Mouse (Mus musculus): ENCODE measurements around the gene Eipr1. TPM values are rescaled to one million over a fixed set of nuclear protein-coding genes. Genes with fewer than 3 reads are reported as not detected.

The Eipr1 gene
- polyA plus RNA-seq, 1 experiment from 2014 or later: 33.4 TPM

- Histone ChIP-seq H3K36me3 (ENCODE audit: control insufficient read depth, insufficient read depth, low read length) (no peaks in the 10 kb centered on the region), H3K9me3 (ENCODE audit: control insufficient read depth, low read length) (no peaks in the 10 kb centered on the region; the same call in 1 of the 2 replicates), H3K27me3 (ENCODE audit: control insufficient read depth, insufficient read depth, low read length) (no peaks in the 10 kb centered on the region), H3K4me1 (ENCODE audit: control insufficient read depth, insufficient read depth, low read length) (no peaks in the 10 kb centered on the region), H3K4me2 (replicated peaks; ENCODE audit: low read depth, low read length) (no peak overlapping the region), H3K9ac (ENCODE audit: low read depth, low read length) (no peak overlapping the region), H3K27ac (ENCODE audit: low read depth, low read length) (no peak overlapping the region), H3K4me3 (ENCODE audit: low read length) (no peak overlapping the region)
- ATAC-seq (ENCODE audit: low FRiP score, low TSS enrichment): no peak
- WGBS: 76% methylated on average over 5 of the region's 5 CpGs
These were observed 89.6 kb downstream of the Eipr1 start for GRCm38 (mm10) chr12:28841179-28841698.

- H3K4me2 ChIP-seq (replicated peaks; ENCODE audit: low read depth, low read length): no peak overlapping the region
- no peaks in the 10 kb centered on the region for H3K4me1 ChIP-seq (ENCODE audit: control insufficient read depth, insufficient read depth, low read length)
- 72% methylated on average over 8 of the region's 8 CpGs for WGBS
- H3K27ac ChIP-seq (ENCODE audit: low read depth, low read length): no peak overlapping the region
- no peaks in the 10 kb centered on the region; the same call in 1 of the 2 replicates for H3K9me3 ChIP-seq (ENCODE audit: control insufficient read depth, low read length)
- no peak overlapping the region for H3K4me3 ChIP-seq (ENCODE audit: low read length)
- ATAC-seq (ENCODE audit: low FRiP score, low TSS enrichment): no peak
- H3K9ac ChIP-seq (ENCODE audit: low read depth, low read length): no peak overlapping the region
- no peaks in the 10 kb centered on the region for H3K36me3 ChIP-seq (ENCODE audit: control insufficient read depth, insufficient read depth, low read length)
- no peaks in the 10 kb centered on the region for H3K27me3 ChIP-seq (ENCODE audit: control insufficient read depth, insufficient read depth, low read length)
These were observed 94.2 kb downstream of the Eipr1 start for GRCm38 (mm10) chr12:28845811-28846210.

- Histone ChIP-seq H3K36me3 (ENCODE audit: control insufficient read depth, insufficient read depth, low read length) (no peaks in the 10 kb centered on the region), H3K4me2 (replicated peaks; ENCODE audit: low read depth, low read length) (no peak overlapping the region), H3K9ac (ENCODE audit: low read depth, low read length) (no peak overlapping the region), H3K27me3 (ENCODE audit: control insufficient read depth, insufficient read depth, low read length) (no peaks in the 10 kb centered on the region), H3K4me1 (ENCODE audit: control insufficient read depth, insufficient read depth, low read length) (no peaks in the 10 kb centered on the region), H3K27ac (ENCODE audit: low read depth, low read length) (no peak overlapping the region), H3K4me3 (ENCODE audit: low read length) (no peak overlapping the region), H3K9me3 (ENCODE audit: control insufficient read depth, low read length) (no peaks in the 10 kb centered on the region; the same call in 1 of the 2 replicates)
- no peak for ATAC-seq (ENCODE audit: low FRiP score, low TSS enrichment)
- 62% methylated on average over 6 of the region's 6 CpGs for WGBS
These were observed 95.8 kb downstream of the Eipr1 start for GRCm38 (mm10) chr12:28847401-28847800.

- Histone ChIP-seq H3K4me3 (ENCODE audit: low read length) (no peak overlapping the region), H3K4me2 (replicated peaks; ENCODE audit: low read depth, low read length) (no peak overlapping the region), H3K27me3 (ENCODE audit: control insufficient read depth, insufficient read depth, low read length) (no peaks in the 10 kb centered on the region), H3K9ac (ENCODE audit: low read depth, low read length) (no peak overlapping the region), H3K27ac (ENCODE audit: low read depth, low read length) (no peak overlapping the region), H3K36me3 (ENCODE audit: control insufficient read depth, insufficient read depth, low read length) (no peaks in the 10 kb centered on the region), H3K9me3 (ENCODE audit: control insufficient read depth, low read length) (no peaks in the 10 kb centered on the region; the same call in 1 of the 2 replicates), H3K4me1 (ENCODE audit: control insufficient read depth, insufficient read depth, low read length) (no peaks in the 10 kb centered on the region)
- whole genome bisulfite sequencing: 63% methylated on average over 18 of the region's 18 CpGs
- no peak for ATAC-seq (ENCODE audit: low FRiP score, low TSS enrichment)
These were observed 97.4 kb downstream of the Eipr1 start for GRCm38 (mm10) chr12:28848726-28849612.

- H3K9me3 ChIP-seq (ENCODE audit: control insufficient read depth, low read length): no peaks in the 10 kb centered on the region
- no peaks in the 10 kb centered on the region for H3K27me3 ChIP-seq (ENCODE audit: control insufficient read depth, insufficient read depth, low read length)
- H3K4me2 ChIP-seq (replicated peaks; ENCODE audit: low read depth, low read length): no peak overlapping the region
- 75% methylated on average over 11 of the region's 11 CpGs for WGBS
- no peak overlapping the region for H3K9ac ChIP-seq (ENCODE audit: low read depth, low read length)
- no peak overlapping the region for H3K4me3 ChIP-seq (ENCODE audit: low read length)
- no peaks in the 10 kb centered on the region for H3K36me3 ChIP-seq (ENCODE audit: control insufficient read depth, insufficient read depth, low read length)
- no peaks in the 10 kb centered on the region for H3K4me1 ChIP-seq (ENCODE audit: control insufficient read depth, insufficient read depth, low read length)
- no peak overlapping the region for H3K27ac ChIP-seq (ENCODE audit: low read depth, low read length)
- no peak for ATAC-seq (ENCODE audit: low FRiP score, low TSS enrichment)
These were observed 108.1 kb downstream of the Eipr1 start for GRCm38 (mm10) chr12:28859495-28860263.

GRCm38 (mm10) chr12:28860264-28860560 lies 108.6 kb downstream of the Eipr1 start:
- Histone ChIP-seq H3K9ac (ENCODE audit: low read depth, low read length) (no peak overlapping the region), H3K9me3 (ENCODE audit: control insufficient read depth, low read length) (no peaks in the 10 kb centered on the region), H3K36me3 (ENCODE audit: control insufficient read depth, insufficient read depth, low read length) (peaks cover 3% of the 10 kb centered on the region; the same call in 1 of the 2 replicates), H3K27ac (ENCODE audit: low read depth, low read length) (no peak overlapping the region), H3K4me1 (ENCODE audit: control insufficient read depth, insufficient read depth, low read length) (no peaks in the 10 kb centered on the region), H3K4me2 (replicated peaks; ENCODE audit: low read depth, low read length) (no peak overlapping the region), H3K4me3 (ENCODE audit: low read length) (no peak overlapping the region), H3K27me3 (ENCODE audit: control insufficient read depth, insufficient read depth, low read length) (no peaks in the 10 kb centered on the region)
- ATAC-seq (ENCODE audit: low FRiP score, low TSS enrichment): no peak
- 57% methylated on average over 5 of the region's 5 CpGs for WGBS

- Histone ChIP-seq H3K36me3 (ENCODE audit: control insufficient read depth, insufficient read depth, low read length) (peaks cover 3% of the 10 kb centered on the region; the same call in 1 of the 2 replicates), H3K4me1 (ENCODE audit: control insufficient read depth, insufficient read depth, low read length) (no peaks in the 10 kb centered on the region), H3K4me2 (replicated peaks; ENCODE audit: low read depth, low read length) (no peak overlapping the region), H3K27me3 (ENCODE audit: control insufficient read depth, insufficient read depth, low read length) (no peaks in the 10 kb centered on the region), H3K9me3 (ENCODE audit: control insufficient read depth, low read length) (no peaks in the 10 kb centered on the region), H3K4me3 (ENCODE audit: low read length) (no peak overlapping the region), H3K27ac (ENCODE audit: low read depth, low read length) (no peak overlapping the region), H3K9ac (ENCODE audit: low read depth, low read length) (no peak overlapping the region)
- peak; percentile 72; the same call in 1 of the 2 replicates for ATAC-seq (ENCODE audit: low FRiP score, low TSS enrichment)
- 55% methylated on average over 12 of the region's 12 CpGs for WGBS
These were observed 111.7 kb downstream of the Eipr1 start for GRCm38 (mm10) chr12:28863260-28863659.

GRCm38 (mm10) chr12:28866121-28866520 lies 114.5 kb downstream of the Eipr1 start:
- Histone ChIP-seq H3K27ac (ENCODE audit: low read depth, low read length) (no peak overlapping the region), H3K4me2 (replicated peaks; ENCODE audit: low read depth, low read length) (no peak overlapping the region), H3K9ac (ENCODE audit: low read depth, low read length) (no peak overlapping the region), H3K27me3 (ENCODE audit: control insufficient read depth, insufficient read depth, low read length) (no peaks in the 10 kb centered on the region), H3K9me3 (ENCODE audit: control insufficient read depth, low read length) (no peaks in the 10 kb centered on the region), H3K36me3 (ENCODE audit: control insufficient read depth, insufficient read depth, low read length) (peaks cover 3% of the 10 kb centered on the region; the same call in 1 of the 2 replicates), H3K4me3 (ENCODE audit: low read length) (no peak overlapping the region), H3K4me1 (ENCODE audit: control insufficient read depth, insufficient read depth, low read length) (no peaks in the 10 kb centered on the region)
- no peak for ATAC-seq (ENCODE audit: low FRiP score, low TSS enrichment)
- 67% methylated on average over 1 of the region's 1 CpGs for WGBS

Measured in kidney, embryonic 14.5 days (tissue).